Mouse (Mus musculus) hindbrain, embryonic 15.5 days (tissue): ENCODE results near the gene Lrrc4c. TPM values are rescaled to one million over a fixed set of nuclear protein-coding genes. Genes with fewer than 3 reads are reported as not detected.

Experiments
- ATAC-seq: fragments of 200-750 bp; cut with Nextera tagmentation; 2 replicates; pipeline ENCODE4 v1.8.0; 2017; ENCODE audit warnings: low read depth, moderate number of reproducible peaks, moderate TSS enrichment; ENCODE audit not compliant: low FRiP score
- H3K27ac ChIP-seq: fragments of 300-500 bp; sonication (generic); replicated peaks from 2 replicates; pipeline ENCODE4 v1.5.1; 2015; ENCODE audit warnings: mild to moderate bottlenecking, inconsistent platforms
- H3K27me3 ChIP-seq: fragments of 300-500 bp; sonication (generic); 2 replicates; pipeline ENCODE4 v1.6.1; 2015; ENCODE audit warnings: control low read depth, inconsistent platforms
- H3K36me3 ChIP-seq: fragments of 300-500 bp; sonication (generic); 2 replicates; pipeline ENCODE4 v1.6.1; 2015; ENCODE audit warnings: control low read depth, inconsistent platforms
- H3K4me1 ChIP-seq: fragments of 300-500 bp; sonication (generic); replicated peaks from 2 replicates; pipeline ENCODE4 v1.6.1; 2015; ENCODE audit warnings: control low read depth, inconsistent platforms
- H3K4me2 ChIP-seq: fragments of 300-500 bp; sonication (generic); 2 replicates; pipeline ENCODE4 v1.6.1; 2015; ENCODE audit warnings: moderate library complexity, mild to moderate bottlenecking, inconsistent platforms
- H3K4me3 ChIP-seq: fragments of 300-500 bp; sonication (generic); 2 replicates; pipeline ENCODE4 v1.5.1; 2015; ENCODE audit warnings: mild to moderate bottlenecking, inconsistent platforms
- H3K9ac ChIP-seq: fragments of 300-500 bp; sonication (generic); 2 replicates; pipeline ENCODE4 v1.6.1; 2015; ENCODE audit warnings: inconsistent platforms
- H3K9me3 ChIP-seq: fragments of 300-500 bp; sonication (generic); 2 replicates; pipeline ENCODE4 v1.6.1; 2016; ENCODE audit warnings: control low read depth, inconsistent platforms
- WGBS: fragments of 180-500 bp; shearing (Covaris S2); methylation state at CpG from one replicate; pipeline ENCODE4 v1.1.7; 2015; 5-methylcytosine and 5-hydroxymethylcytosine counted together
- polyA plus RNA-seq: library from polyadenylated mRNA; unstranded; fragments of >200 nt; fragmentation: Nextera tagmentation; extraction: Ambion mirVana; gene quantifications from 2 replicates; pipeline ENCODE4 v1.2.1, GENCODE M21; 2015

Lrrc4c gene
- polyA plus RNA-seq, 1 experiment from 2014 or later, result 35.0 TPM

- H3K4me1 ChIP-seq, result no peaks in the 10 kb centered on the region
- no peak overlapping the region for H3K27ac ChIP-seq
- H3K9ac ChIP-seq, result no peak overlapping the region
- WGBS, result 73% methylated on average over 3 of the region's 3 CpGs
- H3K27me3 ChIP-seq, result no peaks in the 10 kb centered on the region
- H3K36me3 ChIP-seq, result no peaks in the 10 kb centered on the region
- no peak overlapping the region for H3K4me3 ChIP-seq
- H3K9me3 ChIP-seq, result no peaks in the 10 kb centered on the region
- ATAC-seq, result no peak
- H3K4me2 ChIP-seq, result no peak overlapping the region
These were observed 700.4 kb downstream of the Lrrc4c start for GRCm38 (mm10) chr2:97018319-97018718.

DNA sequence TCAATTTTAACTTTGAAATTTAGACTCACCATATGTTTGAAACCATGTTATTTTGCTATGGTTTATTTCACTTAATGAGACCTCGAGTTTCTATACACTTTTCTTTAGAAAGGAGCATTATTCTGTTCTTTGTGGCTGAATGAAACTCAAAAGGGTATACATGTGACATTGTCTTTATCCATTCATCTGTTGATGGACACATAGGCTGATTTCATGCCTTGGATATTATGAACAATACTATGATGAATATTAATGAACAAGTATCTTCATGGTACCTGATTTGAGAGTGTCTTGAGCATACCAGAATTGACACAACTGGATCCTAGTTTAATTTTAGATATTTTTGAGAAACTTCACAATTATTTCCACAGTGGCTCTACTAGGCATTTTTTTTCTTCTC is 709.0 kb downstream of the Lrrc4c start:
- Histone ChIP-seq H3K27ac (no peak overlapping the region), H3K36me3 (no peaks in the 10 kb centered on the region), H3K4me2 (no peak overlapping the region), H3K27me3 (no peaks in the 10 kb centered on the region), H3K9ac (no peak overlapping the region), H3K9me3 (no peaks in the 10 kb centered on the region), H3K4me3 (no peak overlapping the region), H3K4me1 (no peaks in the 10 kb centered on the region)
- WGBS, result 14% methylated on average over 1 of the region's 1 CpGs
- no peak for ATAC-seq

GRCm38 (mm10) chr2:97027585-97027984 is 709.6 kb downstream of the Lrrc4c start:
- no peaks in the 10 kb centered on the region for H3K27me3 ChIP-seq
- no peak overlapping the region for H3K27ac ChIP-seq
- H3K4me2 ChIP-seq, result no peak overlapping the region
- no peaks in the 10 kb centered on the region for H3K4me1 ChIP-seq
- H3K4me3 ChIP-seq, result no peak overlapping the region
- no peaks in the 10 kb centered on the region for H3K9me3 ChIP-seq
- H3K36me3 ChIP-seq, result no peaks in the 10 kb centered on the region
- 94% methylated on average over 1 of the region's 1 CpGs for WGBS
- no peak for ATAC-seq
- no peak overlapping the region for H3K9ac ChIP-seq

DNA sequence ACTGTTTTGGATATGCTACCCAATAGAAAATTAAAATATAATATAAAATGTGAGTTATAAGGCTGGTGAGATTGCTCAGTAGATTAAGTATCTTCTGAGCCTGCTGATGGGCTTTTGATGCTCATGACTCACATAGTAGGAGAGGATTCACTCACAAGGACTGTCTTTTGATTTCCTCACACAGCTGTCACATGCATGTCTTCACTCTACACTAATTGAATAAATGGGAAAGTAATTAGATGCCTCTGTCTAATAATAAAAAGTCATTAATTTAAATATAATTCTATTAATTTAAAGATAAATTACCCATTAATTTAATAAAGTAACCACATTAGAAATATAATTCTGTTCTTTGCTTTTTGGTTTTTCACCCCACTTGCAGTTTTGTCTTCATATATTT is 718.4 kb downstream of the Lrrc4c start:
- Histone ChIP-seq H3K36me3 (no peaks in the 10 kb centered on the region), H3K4me2 (no peak overlapping the region), H3K27ac (no peak overlapping the region), H3K4me1 (no peaks in the 10 kb centered on the region), H3K4me3 (no peak overlapping the region), H3K9me3 (no peaks in the 10 kb centered on the region), H3K27me3 (no peaks in the 10 kb centered on the region), H3K9ac (no peak overlapping the region)
- no peak for ATAC-seq

DNA sequence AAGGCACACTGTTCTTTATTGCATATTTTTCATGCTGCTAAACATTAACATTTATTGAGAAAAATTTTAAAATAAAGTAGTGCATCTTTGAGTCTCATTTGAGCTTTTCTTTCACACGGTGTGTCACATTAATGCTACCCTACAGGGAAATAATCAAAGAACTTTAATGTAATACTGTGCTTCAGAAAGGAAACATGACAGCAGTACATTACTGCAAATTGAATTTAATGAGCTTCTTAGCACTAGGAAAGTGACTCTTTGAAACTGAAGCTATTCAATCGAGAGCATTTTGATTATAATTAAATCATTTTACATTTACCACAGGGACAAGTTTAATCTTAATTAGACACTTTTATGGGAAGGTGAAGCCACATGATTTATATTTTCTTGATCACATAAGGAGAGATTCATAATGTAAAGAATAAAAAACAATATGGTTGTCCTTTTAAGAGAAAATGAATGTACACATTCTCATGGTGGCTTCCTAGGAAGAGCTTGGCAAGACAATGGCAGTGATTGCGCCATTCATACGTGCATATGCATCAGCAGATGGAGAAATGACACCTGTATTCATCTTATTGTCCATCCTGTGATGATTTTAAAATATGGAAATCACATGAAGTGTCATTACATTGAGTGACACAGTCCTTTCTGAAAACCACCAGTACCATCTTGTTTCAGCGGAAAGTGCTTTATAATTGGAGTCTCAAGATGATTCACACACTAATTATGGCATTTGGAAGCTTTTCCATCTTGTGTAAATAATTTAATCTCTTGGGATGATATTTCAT is 719.2 kb downstream of the Lrrc4c start:
- no peaks in the 10 kb centered on the region for H3K9me3 ChIP-seq
- H3K4me1 ChIP-seq, result no peaks in the 10 kb centered on the region
- no peak overlapping the region for H3K27ac ChIP-seq
- ATAC-seq, result no peak
- WGBS, result 64% methylated on average over 5 of the region's 5 CpGs
- H3K4me3 ChIP-seq, result no peak overlapping the region
- H3K36me3 ChIP-seq, result no peaks in the 10 kb centered on the region
- H3K4me2 ChIP-seq, result no peak overlapping the region
- no peaks in the 10 kb centered on the region for H3K27me3 ChIP-seq
- no peak overlapping the region for H3K9ac ChIP-seq

DNA sequence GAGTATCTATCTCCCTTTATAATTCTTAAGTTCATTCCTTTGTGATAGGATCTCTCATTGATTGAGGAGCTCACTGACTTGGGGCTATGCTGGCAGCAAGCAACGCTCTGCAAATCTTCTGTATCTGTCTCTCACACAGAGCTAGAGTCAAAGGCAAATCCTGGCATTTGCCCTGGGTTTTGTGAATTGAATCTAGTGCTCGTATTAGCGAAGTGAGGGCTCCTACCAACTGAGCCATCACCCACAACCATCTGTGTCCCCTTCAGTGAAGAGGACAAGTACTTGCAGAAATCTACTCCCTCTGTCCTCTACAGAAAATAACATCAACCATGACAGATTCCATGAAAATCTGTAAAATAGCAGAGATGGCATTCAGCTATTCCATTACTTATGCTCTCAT is 726.0 kb downstream of the Lrrc4c start:
- Histone ChIP-seq H3K36me3 (no peaks in the 10 kb centered on the region), H3K4me3 (no peak overlapping the region), H3K9ac (no peak overlapping the region), H3K4me1 (no peaks in the 10 kb centered on the region), H3K27me3 (no peaks in the 10 kb centered on the region), H3K4me2 (no peak overlapping the region), H3K9me3 (no peaks in the 10 kb centered on the region), H3K27ac (no peak overlapping the region)
- ATAC-seq, result no peak
- 73% methylated on average over 3 of the region's 3 CpGs for WGBS

GRCm38 (mm10) chr2:97045628-97046027 is 727.7 kb downstream of the Lrrc4c start:
- H3K4me3 ChIP-seq, result no peak overlapping the region
- no peak overlapping the region for H3K4me2 ChIP-seq
- no peak overlapping the region for H3K27ac ChIP-seq
- H3K27me3 ChIP-seq, result no peaks in the 10 kb centered on the region
- no peaks in the 10 kb centered on the region for H3K4me1 ChIP-seq
- 92% methylated on average over 3 of the region's 3 CpGs for WGBS
- no peak overlapping the region for H3K9ac ChIP-seq
- ATAC-seq, result no peak
- H3K9me3 ChIP-seq, result no peaks in the 10 kb centered on the region
- H3K36me3 ChIP-seq, result no peaks in the 10 kb centered on the region

- no peak overlapping the region for H3K27ac ChIP-seq
- H3K9me3 ChIP-seq, result no peaks in the 10 kb centered on the region
- ATAC-seq, result no peak
- no peaks in the 10 kb centered on the region for H3K4me1 ChIP-seq
- H3K27me3 ChIP-seq, result no peaks in the 10 kb centered on the region
- no peak overlapping the region for H3K9ac ChIP-seq
- 23% methylated on average over 1 of the region's 1 CpGs for WGBS
- H3K4me2 ChIP-seq, result no peak overlapping the region
- H3K4me3 ChIP-seq, result no peak overlapping the region
- no peaks in the 10 kb centered on the region for H3K36me3 ChIP-seq
These were observed 762.2 kb downstream of the Lrrc4c start for GRCm38 (mm10) chr2:97080156-97080555.

DNA sequence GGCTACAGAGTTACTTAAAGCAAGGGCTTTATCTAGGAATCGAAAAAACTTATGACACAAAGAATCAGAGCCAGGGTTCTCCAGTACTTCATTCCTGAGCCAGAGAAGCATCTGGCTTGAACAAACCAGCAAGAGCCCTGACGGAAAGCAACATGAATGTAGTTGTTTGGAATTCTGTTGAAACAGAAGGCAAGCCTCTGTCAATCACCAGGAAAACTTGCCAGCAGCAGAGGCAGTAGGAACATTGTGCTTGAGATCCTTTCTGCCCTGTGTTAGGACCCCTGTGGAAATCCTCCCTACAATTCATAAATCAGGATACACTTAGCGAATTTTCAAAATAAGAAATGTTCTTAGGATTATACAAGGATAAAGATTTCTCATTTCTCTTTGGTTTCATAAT is 780.0 kb downstream of the Lrrc4c start:
- no peak overlapping the region for H3K9ac ChIP-seq
- H3K27me3 ChIP-seq, result no peaks in the 10 kb centered on the region
- 46% methylated on average over 3 of the region's 3 CpGs for WGBS
- no peak overlapping the region for H3K4me2 ChIP-seq
- no peak for ATAC-seq
- H3K4me3 ChIP-seq, result no peak overlapping the region
- H3K27ac ChIP-seq, result no peak overlapping the region
- no peaks in the 10 kb centered on the region for H3K4me1 ChIP-seq
- no peaks in the 10 kb centered on the region for H3K36me3 ChIP-seq
- H3K9me3 ChIP-seq, result no peaks in the 10 kb centered on the region

DNA sequence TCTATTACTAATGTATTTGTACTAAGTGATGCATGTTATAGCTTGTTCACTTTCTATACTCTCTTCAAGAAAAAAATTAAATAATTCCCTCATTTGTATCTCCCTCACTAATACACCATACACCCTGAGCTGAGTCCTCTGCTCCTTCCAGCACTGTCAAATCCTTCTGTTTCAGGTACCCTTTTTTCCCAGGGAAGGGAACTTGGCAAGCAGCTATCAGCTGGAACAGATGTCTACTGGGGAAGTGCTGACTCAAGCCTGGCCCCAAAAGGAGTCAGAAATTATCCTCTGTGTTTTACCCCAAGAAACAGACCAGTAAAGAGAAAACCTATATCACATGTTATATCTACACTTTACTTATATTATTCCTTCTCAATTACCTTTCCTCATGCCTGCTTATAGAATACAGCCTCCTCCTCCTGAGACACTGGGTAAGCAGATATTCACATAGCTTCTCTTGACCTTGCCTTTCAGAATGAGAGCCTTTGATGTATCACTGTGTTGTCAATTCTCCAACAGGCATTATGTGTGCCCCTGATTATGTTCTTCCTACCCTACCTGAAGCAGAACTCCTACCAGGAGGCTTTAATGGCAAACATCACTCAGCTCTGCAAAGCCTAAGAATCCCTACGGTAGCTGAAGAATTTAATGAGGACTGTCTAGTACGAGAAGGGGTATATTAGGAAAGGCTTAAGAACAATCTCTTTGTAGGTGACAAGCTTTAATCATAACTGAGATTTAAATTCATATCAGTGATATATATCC is 785.6 kb downstream of the Lrrc4c start:
- no peaks in the 10 kb centered on the region for H3K27me3 ChIP-seq
- no peak overlapping the region for H3K27ac ChIP-seq
- H3K9ac ChIP-seq, result no peak overlapping the region
- H3K9me3 ChIP-seq, result no peaks in the 10 kb centered on the region
- ATAC-seq, result no peak
- H3K4me3 ChIP-seq, result no peak overlapping the region
- H3K4me2 ChIP-seq, result no peak overlapping the region
- 77% methylated on average over 2 of the region's 2 CpGs for WGBS
- H3K36me3 ChIP-seq, result no peaks in the 10 kb centered on the region
- H3K4me1 ChIP-seq, result no peaks in the 10 kb centered on the region

GRCm38 (mm10) chr2:97124246-97124645 is 806.3 kb downstream of the Lrrc4c start:
- ATAC-seq, result no peak
- Histone ChIP-seq H3K36me3 (no peaks in the 10 kb centered on the region), H3K9ac (no peak overlapping the region), H3K4me2 (no peak overlapping the region), H3K9me3 (no peaks in the 10 kb centered on the region), H3K4me1 (no peaks in the 10 kb centered on the region), H3K27ac (no peak overlapping the region), H3K27me3 (no peaks in the 10 kb centered on the region), H3K4me3 (no peak overlapping the region)
- 77% methylated on average over 3 of the region's 3 CpGs for WGBS

- no peak for ATAC-seq
- Histone ChIP-seq H3K27ac (no peak overlapping the region), H3K4me3 (no peak overlapping the region), H3K36me3 (no peaks in the 10 kb centered on the region), H3K27me3 (no peaks in the 10 kb centered on the region), H3K9me3 (no peaks in the 10 kb centered on the region), H3K4me2 (no peak overlapping the region), H3K9ac (no peak overlapping the region), H3K4me1 (no peaks in the 10 kb centered on the region)
- WGBS, result 91% methylated on average over 3 of the region's 3 CpGs
These were observed 820.5 kb downstream of the Lrrc4c start for GRCm38 (mm10) chr2:97138454-97138853.
